Mouse (Mus musculus) hindbrain, postnatal 0 days (tissue): Measurements from ENCODE around the gene Unc5cl. TPM values are rescaled to one million over a fixed set of nuclear protein-coding genes. Genes with fewer than 3 reads are reported as not detected.
A peak's percentile ranks its signal among the peaks of the same experiment; 100 is the strongest.

Experiments
- ATAC-seq: fragments of 200-750 bp; cut with Nextera tagmentation; 2 replicates; pipeline ENCODE4 v1.8.0; 2017; ENCODE audit warnings: mild to moderate bottlenecking, moderate TSS enrichment, moderate library complexity
- DNase-seq: peaks from one replicate; pipeline ENCODE4 v3.0.0-alpha.2; 2015; ENCODE audit warnings: low spot score
- H3K27ac ChIP-seq: fragments of 300-500 bp; sonication (generic); 2 replicates; pipeline ENCODE4 v1.5.1; 2014; ENCODE audit warnings: mild to moderate bottlenecking
- H3K27me3 ChIP-seq: fragments of 300-500 bp; sonication (generic); 2 replicates; pipeline ENCODE4 v1.6.1; 2014; ENCODE audit warnings: low read length, mixed read lengths; ENCODE audit not compliant: insufficient read depth
- H3K36me3 ChIP-seq: fragments of 300-500 bp; sonication (generic); 2 replicates; pipeline ENCODE4 v1.6.1; 2014; ENCODE audit warnings: low read length, mixed read lengths; ENCODE audit not compliant: insufficient read depth
- H3K4me1 ChIP-seq: fragments of 300-500 bp; sonication (generic); 2 replicates; pipeline ENCODE4 v1.6.1; 2014; ENCODE audit warnings: antibody characterized with exemption, low read length, mixed read lengths; ENCODE audit not compliant: insufficient read depth
- H3K4me2 ChIP-seq: fragments of 300-500 bp; sonication (generic); 2 replicates; pipeline ENCODE4 v1.6.1; 2014; ENCODE audit warnings: low read depth, mild to moderate bottlenecking, low read length, moderate library complexity, mixed read lengths
- H3K4me3 ChIP-seq: fragments of 300-500 bp; sonication (generic); 2 replicates; pipeline ENCODE4 v1.5.1; 2014; ENCODE audit warnings: low read length
- H3K9ac ChIP-seq: fragments of 300-500 bp; sonication (generic); replicated peaks from 2 replicates; pipeline ENCODE4 v1.6.1; 2014; ENCODE audit warnings: mild to moderate bottlenecking, low read length, moderate library complexity, mixed read lengths
- H3K9me3 ChIP-seq: fragments of 300-500 bp; sonication (generic); 2 replicates; pipeline ENCODE4 v1.6.1; 2016; ENCODE audit warnings: low read length, mixed read lengths
- CTCF ChIP-seq: IDR thresholded peaks from 2 replicates; pipeline ENCODE4 v1.5.1; 2016; ENCODE audit warnings: antibody characterized with exemption, control low read depth, low read depth
- WGBS: fragments of 180-500 bp; shearing (Covaris S2); extraction: QIAGEN DNeasy Blood & Tissue Kit; methylation state at CpG from one replicate; pipeline ENCODE4 v1.1.7; 2014; 5-methylcytosine and 5-hydroxymethylcytosine counted together
- polyA plus RNA-seq: library from polyadenylated mRNA; unstranded; fragments of >200 nt; fragmentation: Nextera tagmentation; extraction: Ambion mirVana; gene quantifications from 2 replicates; pipeline ENCODE4 v1.2.1, GENCODE M21; 2015
- total RNA-seq: library from RNA; depleted of rRNA; stranded (reverse); fragments of >200 nt; gene quantifications from 2 replicates; pipeline ENCODE4 v1.2.3, GENCODE M21; 2014

Gene Unc5cl
- total and polyA plus RNA-seq, 2 experiments from 2014 or later, result 0.13 to 0.26 TPM

DNA sequence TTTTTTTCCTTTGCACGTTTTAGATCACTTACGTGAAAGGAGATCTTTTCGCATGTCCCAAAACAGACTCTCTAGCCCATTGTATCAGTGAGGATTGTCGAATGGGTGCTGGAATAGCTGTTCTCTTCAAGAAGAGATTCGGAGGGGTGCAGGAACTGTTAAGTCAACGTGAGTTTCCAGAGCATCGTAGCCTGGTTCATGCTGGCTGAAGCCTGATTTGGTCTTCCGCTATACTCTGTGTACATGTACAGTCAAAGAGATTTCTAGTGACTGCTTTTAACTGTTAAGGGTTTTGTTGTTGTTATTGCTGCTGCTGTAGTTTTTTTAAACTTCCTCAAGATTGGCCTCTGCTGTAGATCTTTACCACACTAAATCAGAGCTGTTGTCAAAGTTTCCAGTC is 43.5 kb upstream of the Unc5cl start:
- WGBS, result 46% methylated on average over 8 of the region's 8 CpGs
- Histone ChIP-seq H3K9me3 (no peaks in the 10 kb centered on the region), H3K4me3 (peak overlapping the region; percentile 65), H3K27ac (peak overlapping the region; percentile 94; the same call in 1 of the 2 replicates), H3K27me3 (no peaks in the 10 kb centered on the region), H3K4me2 (peak overlapping the region; percentile 75), H3K9ac (peak overlapping the region; percentile 63; the same call in 1 of the 2 replicates), H3K36me3 (no peaks in the 10 kb centered on the region), H3K4me1 (0 out of 2 replicates have a peak, but pooled peaks cover 20% of the 10 kb centered on the region)
- no peak for ATAC-seq
- no peak for DNase-seq
- TF ChIP-seq CTCF, result no peak

DNA sequence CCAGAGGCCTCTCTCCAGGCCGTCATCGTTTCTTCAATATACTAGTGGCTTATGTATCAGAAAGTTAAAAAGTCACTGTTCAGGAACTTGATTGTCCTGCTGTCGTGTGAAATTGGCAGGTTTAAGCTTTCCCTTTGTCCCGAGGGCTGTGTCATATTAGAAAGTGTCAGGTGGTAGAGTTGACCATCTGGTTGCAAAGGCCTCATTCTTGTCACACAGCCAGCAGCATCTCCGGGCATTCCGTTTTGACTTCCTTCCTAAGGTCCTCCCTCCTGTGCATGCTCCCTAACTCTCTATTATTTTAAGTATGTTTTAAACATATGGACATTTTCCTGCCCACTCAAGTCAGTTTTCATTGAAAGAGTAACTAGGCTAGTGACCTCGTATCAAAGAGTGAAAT is 38.7 kb upstream of the Unc5cl start:
- no peak for TF ChIP-seq CTCF

DNA sequence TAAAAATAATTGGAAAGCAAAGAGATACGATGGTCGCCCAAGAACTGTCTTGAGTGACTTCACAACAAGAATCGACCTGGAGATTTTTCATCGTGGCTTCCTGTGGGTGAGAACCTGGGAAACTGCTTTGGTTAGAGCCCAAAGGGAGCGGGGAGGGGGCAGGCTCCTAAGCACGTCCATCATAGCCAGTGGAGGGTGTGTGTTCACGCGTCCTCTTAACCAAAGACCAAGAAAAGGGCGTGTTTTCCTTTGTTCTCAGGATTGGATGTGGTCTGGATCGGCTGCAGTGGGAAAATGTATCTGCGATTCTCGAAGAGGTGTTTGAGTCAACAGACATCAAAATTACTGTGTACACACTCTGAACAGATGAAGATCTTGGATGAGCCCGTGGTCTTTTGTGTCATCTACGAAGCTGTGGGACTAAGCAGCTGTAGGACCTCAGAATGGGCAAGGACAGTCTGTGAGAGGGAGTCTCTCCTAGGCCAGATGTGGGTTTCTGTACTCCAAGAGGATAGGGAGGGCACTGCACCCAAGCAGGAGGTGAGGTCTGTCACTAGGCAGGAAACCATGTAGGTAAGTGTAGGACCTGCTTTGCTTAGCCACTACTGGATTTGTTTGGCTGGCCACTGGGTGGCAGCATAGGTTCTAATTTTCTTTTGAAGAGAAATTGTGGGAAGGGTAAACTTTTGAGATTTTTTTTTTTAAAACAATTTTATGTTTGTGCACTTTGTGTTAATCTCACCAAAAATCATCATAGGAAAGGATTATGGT is 38.1 kb upstream of the Unc5cl start:
- Histone ChIP-seq H3K4me1 (no peaks in the 10 kb centered on the region), H3K9me3 (no peaks in the 10 kb centered on the region), H3K4me3 (no peak overlapping the region), H3K27ac (no peak overlapping the region), H3K4me2 (no peak overlapping the region), H3K9ac (no peak overlapping the region), H3K36me3 (no peaks in the 10 kb centered on the region), H3K27me3 (no peaks in the 10 kb centered on the region)
- TF ChIP-seq CTCF, result peak; percentile 77
- DNase-seq (peak; percentile 87), ATAC-seq (peak; percentile 91)
- 89% methylated on average over 14 of the region's 14 CpGs for WGBS

More for the DNA sequence above, 38.7 kb upstream of the Unc5cl start:
- no peaks in the 10 kb centered on the region for H3K36me3 ChIP-seq
- 59% methylated on average over 7 of the region's 7 CpGs for WGBS
- H3K27ac ChIP-seq, result no peak overlapping the region
- H3K4me1 ChIP-seq, result 0 out of 2 replicates have a peak, but pooled peaks cover 5% of the 10 kb centered on the region
- H3K4me2 ChIP-seq, result no peak overlapping the region
- H3K9ac ChIP-seq, result no peak overlapping the region
- H3K27me3 ChIP-seq, result no peaks in the 10 kb centered on the region
- no peaks in the 10 kb centered on the region for H3K9me3 ChIP-seq
- ATAC-seq (no peak), DNase-seq (peak; percentile 56)
- no peak overlapping the region for H3K4me3 ChIP-seq

DNA sequence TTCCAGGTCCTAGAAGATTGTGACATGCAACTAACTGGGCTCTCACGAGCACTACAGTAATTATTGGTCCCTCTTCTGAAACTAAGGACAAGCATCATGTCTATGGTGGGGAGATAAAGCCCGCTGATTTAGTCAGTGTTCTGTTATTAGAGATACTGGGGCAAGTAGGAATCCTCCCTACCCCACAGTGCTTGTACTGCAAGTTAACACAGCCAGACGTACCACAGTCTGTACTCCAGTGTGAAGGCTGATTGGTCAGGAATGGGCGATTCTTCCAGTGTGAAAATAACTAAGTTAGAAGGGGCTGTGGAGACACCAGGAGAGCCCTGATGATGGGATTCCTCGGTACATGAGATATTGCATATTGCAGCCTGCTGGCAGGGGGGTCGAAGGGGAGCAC is 37.2 kb upstream of the Unc5cl start:
- Histone ChIP-seq H3K4me1 (no peaks in the 10 kb centered on the region), H3K9me3 (no peaks in the 10 kb centered on the region), H3K27ac (no peak overlapping the region), H3K4me3 (no peak overlapping the region), H3K4me2 (no peak overlapping the region), H3K36me3 (no peaks in the 10 kb centered on the region), H3K27me3 (no peaks in the 10 kb centered on the region), H3K9ac (no peak overlapping the region)
- DNase-seq (no peak), ATAC-seq (no peak)
- WGBS, result 92% methylated on average over 6 of the region's 6 CpGs
- no peak for TF ChIP-seq CTCF

DNA sequence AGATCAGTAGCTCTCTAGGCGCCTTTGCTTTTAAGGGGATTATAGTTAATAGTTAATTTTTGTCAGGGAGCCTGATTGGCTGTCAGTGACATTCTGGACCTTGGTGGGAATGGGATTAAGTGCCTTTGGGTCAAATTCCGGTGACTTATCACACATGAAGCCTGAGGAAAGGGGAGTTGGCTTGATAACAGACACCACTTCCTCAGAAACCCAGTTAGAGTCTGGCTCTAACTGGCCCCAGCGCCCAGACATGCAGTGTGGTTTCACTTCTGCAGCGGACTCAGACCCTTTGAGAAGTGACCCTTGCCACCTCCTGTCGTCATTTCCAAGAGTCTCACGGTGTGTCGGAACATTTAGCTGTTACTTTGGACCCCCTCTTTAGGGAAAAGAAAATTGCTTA is 36.5 kb upstream of the Unc5cl start:
- TF ChIP-seq CTCF, result no peak
- Histone ChIP-seq H3K27ac (no peak overlapping the region), H3K27me3 (no peaks in the 10 kb centered on the region), H3K36me3 (no peaks in the 10 kb centered on the region), H3K4me2 (no peak overlapping the region), H3K9ac (no peak overlapping the region), H3K4me1 (no peaks in the 10 kb centered on the region), H3K4me3 (no peak overlapping the region), H3K9me3 (no peaks in the 10 kb centered on the region)
- ATAC-seq, result no peak
- WGBS, result 88% methylated on average over 7 of the region's 7 CpGs
- no peak for DNase-seq

DNA sequence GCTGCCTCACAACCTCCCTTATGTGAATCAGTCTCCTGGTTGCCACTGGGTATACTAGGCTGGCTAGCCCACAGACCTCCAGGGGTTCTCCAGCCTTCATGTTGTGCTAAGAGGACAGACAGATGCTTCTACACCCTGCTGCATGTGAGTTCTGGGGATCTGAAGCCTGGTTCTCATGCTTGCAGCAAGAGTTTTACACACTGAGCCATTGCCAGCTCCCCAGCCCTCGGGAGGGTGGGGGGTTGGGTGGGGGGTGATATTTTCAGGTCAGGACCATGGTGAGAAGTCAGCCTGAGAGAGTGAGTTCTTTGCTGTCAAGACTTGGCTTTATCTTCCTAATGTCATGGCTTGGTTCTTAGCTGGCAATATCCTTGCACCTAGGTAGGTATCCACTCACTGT is 35.9 kb upstream of the Unc5cl start:
- 76% methylated on average over 1 of the region's 1 CpGs for whole genome bisulfite sequencing
- Histone ChIP-seq H3K4me2 (no peak overlapping the region), H3K9ac (no peak overlapping the region), H3K4me3 (no peak overlapping the region), H3K9me3 (no peaks in the 10 kb centered on the region), H3K4me1 (no peaks in the 10 kb centered on the region), H3K27ac (no peak overlapping the region), H3K36me3 (no peaks in the 10 kb centered on the region), H3K27me3 (no peaks in the 10 kb centered on the region)
- TF ChIP-seq CTCF, result no peak
- DNase-seq (no peak), ATAC-seq (no peak)

DNA sequence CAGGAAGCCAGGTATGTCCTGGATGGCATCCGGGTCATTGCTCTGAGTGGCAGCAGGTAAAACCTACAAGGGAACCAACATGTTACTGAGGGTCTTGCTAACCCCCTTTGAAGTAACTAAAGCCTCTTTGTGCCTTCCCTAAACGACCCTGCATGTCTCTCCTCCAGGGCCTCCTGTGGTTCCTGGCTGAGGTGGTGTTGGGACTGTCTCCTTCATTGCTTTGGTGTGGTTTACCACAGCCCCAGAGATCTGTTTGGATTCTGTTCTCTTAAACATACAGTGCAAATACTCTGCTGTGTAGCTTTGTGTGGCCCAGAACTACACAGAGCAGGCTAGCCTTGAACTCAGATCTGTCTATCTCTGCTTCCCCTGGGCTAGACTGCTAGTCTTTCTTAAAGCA is 35.1 kb upstream of the Unc5cl start:
- Histone ChIP-seq H3K27ac (no peak overlapping the region), H3K9me3 (no peaks in the 10 kb centered on the region), H3K9ac (no peak overlapping the region), H3K36me3 (no peaks in the 10 kb centered on the region), H3K27me3 (no peaks in the 10 kb centered on the region), H3K4me2 (no peak overlapping the region), H3K4me3 (no peak overlapping the region), H3K4me1 (no peaks in the 10 kb centered on the region)
- ATAC-seq (no peak), DNase-seq (no peak)
- 63% methylated on average over 2 of the region's 2 CpGs for WGBS
- no peak for TF ChIP-seq CTCF
